Mouse (Mus musculus): Measurements from ENCODE around the gene Tgfbr3. TPM values are rescaled to one million over a fixed set of nuclear protein-coding genes. Genes with fewer than 3 reads are reported as not detected.

The Tgfbr3 gene
- polyA plus RNA-seq, 1 experiment: 0.71 TPM

GRCm38 (mm10) chr5:107173483-107173882 is 115.9 kb downstream of the Tgfbr3 start:
- H3K79me2 ChIP-seq (ENCODE audit: control insufficient read depth, insufficient read depth): no peaks in the 10 kb centered on the region
- no peak for TF ChIP-seq SRF (IDR thresholded peaks at IDR 0.05; ENCODE audit: control insufficient read depth, insufficient read length, low read depth)
- no peak for TF ChIP-seq MYOG (IDR thresholded peaks at IDR 0.05; ENCODE audit: control insufficient read depth in 1 of 3, insufficient read depth in 1 of 3, insufficient read length in 2 of 3, low read depth in 2 of 3)
- H3K27me3 ChIP-seq (ENCODE audit: control insufficient read depth, insufficient read depth, insufficient read length): no peaks in the 10 kb centered on the region
- no peaks in the 10 kb centered on the region for H3K36me3 ChIP-seq (ENCODE audit: control insufficient read depth, insufficient read depth)
- H3K4me2 ChIP-seq (ENCODE audit: low read depth): no peak overlapping the region
- H3ac ChIP-seq (ENCODE audit: control insufficient read depth, insufficient read length): no peak overlapping the region
- H3K4me3 ChIP-seq: no peak overlapping the region

GRCm38 (mm10) chr5:107171861-107172260 is 117.6 kb downstream of the Tgfbr3 start:
- Histone ChIP-seq H3K27me3 (ENCODE audit: control insufficient read depth, insufficient read depth, insufficient read length) (no peaks in the 10 kb centered on the region), H3K4me2 (ENCODE audit: low read depth) (no peak overlapping the region), H3K4me3 (no peak overlapping the region), H3ac (ENCODE audit: control insufficient read depth, insufficient read length) (no peak overlapping the region), H3K79me2 (ENCODE audit: control insufficient read depth, insufficient read depth) (no peaks in the 10 kb centered on the region), H3K36me3 (ENCODE audit: control insufficient read depth, insufficient read depth) (no peaks in the 10 kb centered on the region)
- TF ChIP-seq MYOG (IDR thresholded peaks at IDR 0.05; ENCODE audit: control insufficient read depth in 1 of 3, insufficient read depth in 1 of 3, insufficient read length in 2 of 3, low read depth in 2 of 3) (no peak), CEBPB (IDR thresholded peaks at IDR 0.05; ENCODE audit: insufficient read depth, poor library complexity, severe bottlenecking) (no peak), REST (IDR thresholded peaks at IDR 0.05; ENCODE audit: insufficient read depth, insufficient read length) (no peak), POLR2A (IDR thresholded peaks at IDR 0.05; ENCODE audit: insufficient read length, low read depth) (no peak), TCF3 (IDR thresholded peaks at IDR 0.05; ENCODE audit: insufficient read length, low read depth) (no peak), MYOD1 (IDR thresholded peaks at IDR 0.05; ENCODE audit: control insufficient read depth in 1 of 3, insufficient read length in 2 of 3, low read depth in 2 of 3) (no peak), USF1 (IDR thresholded peaks at IDR 0.05; ENCODE audit: low read depth) (no peak), MAX (IDR thresholded peaks at IDR 0.05; ENCODE audit: low read depth) (no peak), TCF12 (IDR thresholded peaks at IDR 0.05; ENCODE audit: insufficient read depth, poor library complexity, severe bottlenecking) (no peak), POLR2AphosphoS2 (IDR thresholded peaks at IDR 0.05; ENCODE audit: insufficient read length, low read depth) (no peak), E2F4 (IDR thresholded peaks at IDR 0.05; ENCODE audit: insufficient read depth) (no peak), SRF (IDR thresholded peaks at IDR 0.05; ENCODE audit: control insufficient read depth, insufficient read length, low read depth) (no peak)

GRCm38 (mm10) chr5:107169796-107170195 is 119.6 kb downstream of the Tgfbr3 start:
- Histone ChIP-seq H3K27me3 (ENCODE audit: control insufficient read depth, insufficient read depth, insufficient read length) (no peaks in the 10 kb centered on the region), H3K79me2 (ENCODE audit: control insufficient read depth, insufficient read depth) (no peaks in the 10 kb centered on the region), H3K36me3 (ENCODE audit: control insufficient read depth, insufficient read depth) (no peaks in the 10 kb centered on the region), H3K4me3 (no peak overlapping the region), H3K4me2 (ENCODE audit: low read depth) (no peak overlapping the region), H3ac (ENCODE audit: control insufficient read depth, insufficient read length) (no peak overlapping the region)
- TF ChIP-seq MYOG (IDR thresholded peaks at IDR 0.05; ENCODE audit: control insufficient read depth in 1 of 3, insufficient read depth in 1 of 3, insufficient read length in 2 of 3, low read depth in 2 of 3) (no peak), POLR2AphosphoS2 (IDR thresholded peaks at IDR 0.05; ENCODE audit: insufficient read length, low read depth) (no peak), E2F4 (IDR thresholded peaks at IDR 0.05; ENCODE audit: insufficient read depth) (no peak), CEBPB (IDR thresholded peaks at IDR 0.05; ENCODE audit: insufficient read depth, poor library complexity, severe bottlenecking) (no peak), TCF3 (IDR thresholded peaks at IDR 0.05; ENCODE audit: insufficient read length, low read depth) (no peak)

- peak overlapping the region; percentile 91 for H3K4me2 ChIP-seq (ENCODE audit: low read depth)
- no peak for TF ChIP-seq CEBPB (IDR thresholded peaks at IDR 0.05; ENCODE audit: insufficient read depth, poor library complexity, severe bottlenecking)
- no peak for TF ChIP-seq REST (IDR thresholded peaks at IDR 0.05; ENCODE audit: insufficient read depth, insufficient read length)
- peak overlapping the region; percentile 10 for H3K4me3 ChIP-seq
- no peaks in the 10 kb centered on the region for H3K79me2 ChIP-seq (ENCODE audit: control insufficient read depth, insufficient read depth)
- no peak overlapping the region for H3ac ChIP-seq (ENCODE audit: control insufficient read depth, insufficient read length)
- H3K27me3 ChIP-seq (ENCODE audit: control insufficient read depth, insufficient read depth, insufficient read length): peaks cover 5% of the 10 kb centered on the region
- H3K36me3 ChIP-seq (ENCODE audit: control insufficient read depth, insufficient read depth): no peaks in the 10 kb centered on the region
Observed at GRCm38 (mm10) chr5:107167872-107168300, 121.5 kb downstream of the Tgfbr3 start.

GRCm38 (mm10) chr5:107167373-107167772 is 122.1 kb downstream of the Tgfbr3 start:
- no peak overlapping the region for H3ac ChIP-seq (ENCODE audit: control insufficient read depth, insufficient read length)
- TF ChIP-seq CEBPB (IDR thresholded peaks at IDR 0.05; ENCODE audit: insufficient read depth, poor library complexity, severe bottlenecking) (no peak), TCF3 (IDR thresholded peaks at IDR 0.05; ENCODE audit: insufficient read length, low read depth) (no peak), TCF12 (IDR thresholded peaks at IDR 0.05; ENCODE audit: insufficient read depth, poor library complexity, severe bottlenecking) (no peak), MYOG (IDR thresholded peaks at IDR 0.05; ENCODE audit: control insufficient read depth in 1 of 3, insufficient read depth in 1 of 3, insufficient read length in 2 of 3, low read depth in 2 of 3) (no peak), SRF (IDR thresholded peaks at IDR 0.05; ENCODE audit: control insufficient read depth, insufficient read length, low read depth) (no peak), MYOD1 (IDR thresholded peaks at IDR 0.05; ENCODE audit: control insufficient read depth in 1 of 3, insufficient read length in 2 of 3, low read depth in 2 of 3) (no peak), REST (IDR thresholded peaks at IDR 0.05; ENCODE audit: insufficient read depth, insufficient read length) (no peak), USF1 (IDR thresholded peaks at IDR 0.05; ENCODE audit: low read depth) (no peak), MAX (IDR thresholded peaks at IDR 0.05; ENCODE audit: low read depth) (no peak), POLR2AphosphoS2 (IDR thresholded peaks at IDR 0.05; ENCODE audit: insufficient read length, low read depth) (no peak), E2F4 (IDR thresholded peaks at IDR 0.05; ENCODE audit: insufficient read depth) (no peak), POLR2A (IDR thresholded peaks at IDR 0.05; ENCODE audit: insufficient read length, low read depth) (no peak)
- no peaks in the 10 kb centered on the region for H3K36me3 ChIP-seq (ENCODE audit: control insufficient read depth, insufficient read depth)
- no peaks in the 10 kb centered on the region for H3K79me2 ChIP-seq (ENCODE audit: control insufficient read depth, insufficient read depth)
- H3K4me2 ChIP-seq (ENCODE audit: low read depth): peak overlapping the region; percentile 91
- H3K27me3 ChIP-seq (ENCODE audit: control insufficient read depth, insufficient read depth, insufficient read length): peaks cover 5% of the 10 kb centered on the region
- peak overlapping the region; percentile 10 for H3K4me3 ChIP-seq

Data from myocyte (in vitro differentiated cells).